8 mouse cellular contexts compared by ENCODE assay signal in the genomic region with DNA sequence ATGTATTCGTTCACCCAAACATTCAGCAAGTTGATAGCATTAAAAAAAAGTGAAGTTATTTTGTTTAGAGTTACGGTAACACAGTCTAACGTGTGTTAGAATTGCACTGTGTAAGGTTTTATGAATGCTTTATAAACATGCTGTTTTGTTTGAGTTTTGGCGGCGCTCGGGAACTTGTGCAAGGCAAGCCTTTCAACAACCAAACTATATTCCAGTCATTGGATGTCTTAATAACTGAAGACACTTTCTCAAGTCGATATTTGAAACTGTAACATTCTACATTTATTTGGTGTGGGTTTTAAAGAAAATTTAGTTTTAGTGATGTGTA. TPM values are rescaled to one million over a fixed set of nuclear protein-coding genes. Genes with fewer than 3 reads are reported as not detected.
DNase-seq lines count a peak whose midpoint lies in the region; ATAC-seq lines count a peak whose summit lies in the region.

No protein-coding gene starts in this region.

- no peak overlapping the region for H3K27ac ChIP-seq in forebrain, embryonic 16.5 days (ENCODE audit: low read length)
- no peak overlapping the region for H3K27ac ChIP-seq in liver, embryonic 11.5 days (ENCODE audit: low read depth, low read length)

- no peaks in the 10 kb centered on the region for H3K27me3 ChIP-seq in forebrain, embryonic 16.5 days (replicated peaks; ENCODE audit: control insufficient read depth, insufficient read depth, low read length)
- no peaks in the 10 kb centered on the region for H3K27me3 ChIP-seq in liver, embryonic 11.5 days (replicated peaks; ENCODE audit: control insufficient read depth, insufficient read depth, low read length)

- WGBS in forebrain, embryonic 16.5 days: 1% methylated on average over 7 of the region's 7 CpGs
- 24% methylated on average over 7 of the region's 7 CpGs for WGBS in liver, embryonic 11.5 days

- peak overlapping the region; percentile 96 for H3K4me3 ChIP-seq in forebrain, embryonic 16.5 days (replicated peaks; ENCODE audit: low read length)
- peak overlapping the region; percentile 80 for H3K4me3 ChIP-seq in liver, embryonic 11.5 days (ENCODE audit: low read depth, low read length)

- peak overlapping the region; percentile 82 for H3K4me2 ChIP-seq in forebrain, embryonic 16.5 days (ENCODE audit: low read length)
- peak overlapping the region; percentile 93 for H3K4me2 ChIP-seq in liver, embryonic 11.5 days

- DNase-seq in 3T3-L1 (ENCODE audit: low read depth, low spot score) (peak; percentile 18), A20 (ENCODE audit: low read depth, low spot score) (peak; percentile 67)
- no peak for DNase-seq in liver, embryonic 11.5 days (ENCODE audit: low spot score)
- no peak for DNase-seq in spleen, postnatal 10 days (ENCODE audit: low spot score in 2 of 2)
- DNase-seq in frontal cortex, postnatal 36 days (ENCODE audit: low spot score in 2 of 2): no peak
- no peak for DNase-seq in gastrocnemius, postnatal 4 days (ENCODE audit: low spot score in 2 of 2)
- no peak for DNase-seq in spleen, adult 18-20 months

- no peak for ATAC-seq in forebrain, embryonic 16.5 days
- no peak for ATAC-seq in liver, embryonic 11.5 days (replicated peaks; ENCODE audit: low FRiP score)

- H3K4me1 ChIP-seq in forebrain, embryonic 16.5 days (replicated peaks; ENCODE audit: control insufficient read depth, insufficient read depth, low read length): peaks cover 13% of the 10 kb centered on the region
- H3K4me1 ChIP-seq in liver, embryonic 11.5 days (replicated peaks; ENCODE audit: control insufficient read depth, insufficient read depth, low read length): no peaks in the 10 kb centered on the region

- H3K9me3 ChIP-seq in forebrain, embryonic 16.5 days (ENCODE audit: control insufficient read depth, low read length): no peaks in the 10 kb centered on the region
- no peaks in the 10 kb centered on the region for H3K9me3 ChIP-seq in liver, embryonic 11.5 days (ENCODE audit: control insufficient read depth, low read length)

- H3K9ac ChIP-seq in forebrain, embryonic 16.5 days (replicated peaks; ENCODE audit: low read depth, low read length): no peak overlapping the region; the same call in 1 of the 2 replicates
- H3K9ac ChIP-seq in liver, embryonic 11.5 days (ENCODE audit: low read depth, low read length): peak overlapping the region; percentile 85; the same call in 1 of the 2 replicates

- no peaks in the 10 kb centered on the region for H3K36me3 ChIP-seq in forebrain, embryonic 16.5 days (ENCODE audit: control insufficient read depth, insufficient read depth)
- H3K36me3 ChIP-seq in liver, embryonic 11.5 days (ENCODE audit: control insufficient read depth, insufficient read depth, low read length): no peaks in the 10 kb centered on the region

RNA-seq across cellular contexts. Expression of a gene that starts 1.2 kb away (rescaled TPM):
- 20.1 and 22.0 TPM in 2 replicates for polyA plus RNA-seq in forebrain, embryonic 16.5 days (2015; fragmentation: Nextera tagmentation; extraction: Ambion mirVana)
- 11.9 and 13.5 TPM in 2 replicates for polyA plus RNA-seq in liver, embryonic 11.5 days (2014; fragmentation: Nextera tagmentation; extraction: Ambion mirVana)
- total RNA-seq in gastrocnemius, postnatal 4 days (2021): 1 to 10 TPM; 4.6 to 5.2 TPM

RNA-seq across cellular contexts. Expression of a gene that starts 39.6 kb away (rescaled TPM):
- not detected in 2 replicates for polyA plus RNA-seq in forebrain, embryonic 16.5 days (2015; fragmentation: Nextera tagmentation; extraction: Ambion mirVana)
- polyA plus RNA-seq in liver, embryonic 11.5 days (2014; fragmentation: Nextera tagmentation; extraction: Ambion mirVana): 0.09 TPM in 1 of 2 replicates, not detected in the other
- total RNA-seq in gastrocnemius, postnatal 4 days (2021): under 1 TPM; 0.26 to 0.34 TPM

Comparison
In these comparisons a context has a peak if more than half of its experiments do, and no peak if none do; other contexts are left out.
1. DNase-seq: peak in 3T3-L1 (single experiment) and A20 (single experiment); none in liver, embryonic 11.5 days (single experiment), spleen, postnatal 10 days (0 of 2), frontal cortex, postnatal 36 days (0 of 2), gastrocnemius, postnatal 4 days (0 of 2) and spleen, adult 18-20 months (0 of 2).